9 mouse cellular contexts compared by ENCODE assay signal in the genomic region with DNA sequence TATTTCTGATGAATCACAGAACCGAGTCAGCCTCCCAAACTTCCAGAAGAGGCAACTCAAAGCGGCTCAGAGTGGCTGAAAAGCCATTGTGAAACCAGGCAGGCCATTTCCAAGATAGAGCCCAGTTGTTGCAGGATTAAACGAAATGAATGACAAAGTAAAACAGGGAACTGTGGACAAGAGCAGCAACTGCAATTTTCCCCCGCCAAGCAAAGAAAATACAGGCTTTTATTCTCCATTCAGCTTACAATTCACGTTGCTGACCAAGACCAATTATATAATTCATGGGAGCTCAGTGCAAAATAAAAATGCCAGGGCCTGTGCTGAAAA. TPM values are rescaled to one million over a fixed set of nuclear protein-coding genes. Genes with fewer than 3 reads are reported as not detected.
DNase-seq lines count a peak whose midpoint lies in the region; ATAC-seq and TF ChIP-seq lines count a peak whose summit lies in the region.
"Had no signal": no experiment of that assay in that cellular context is flagged by ENCODE, and none has a peak within 500 bp of the region (broad histone marks: within the 10 kb centered on the region; RNA-seq: fewer than 3 reads in every experiment).

No protein-coding gene starts in this region.

- H3K9ac ChIP-seq in forebrain, embryonic 16.5 days (replicated peaks; ENCODE audit: low read depth, low read length) = no peak overlapping the region

- H3K4me3 ChIP-seq in forebrain, embryonic 16.5 days (replicated peaks; ENCODE audit: low read length) = peak overlapping the region; percentile 36
- no peak overlapping the region for H3K4me3 ChIP-seq in kidney, adult 2 months (ENCODE audit: insufficient read depth, low read depth, low read length)

- peak overlapping the region; percentile 16; the same call in 1 of the 2 replicates for H3K27ac ChIP-seq in forebrain, embryonic 16.5 days (ENCODE audit: low read length)
- peak overlapping the region; percentile 43 for H3K27ac ChIP-seq in kidney, adult 2 months (ENCODE audit: insufficient read depth, low read depth, low read length)

- peak; percentile 6 for DNase-seq in gastrocnemius, adult 18-20 months (ENCODE audit: low spot score)
- DNase-seq in gastrocnemius, postnatal 10 days = no peak
- peak; percentile 38 for DNase-seq in adipocyte (ENCODE audit: low spot score)
- DNase-seq in kidney, adult 2 months = peak; percentile 10
- peak; percentile 35 for DNase-seq in lung, postnatal 10 days
- no peak for DNase-seq in B cell, adult 2 months
- no peak for DNase-seq in natural killer cell, adult 2 months (ENCODE audit: low spot score in 2 of 2)

- H3K36me3 ChIP-seq in forebrain, embryonic 16.5 days (ENCODE audit: control insufficient read depth, insufficient read depth) = 0 out of 2 replicates have a peak, but pooled peaks cover under 1% of the 10 kb centered on the region
- no peaks in the 10 kb centered on the region for H3K36me3 ChIP-seq in kidney, adult 2 months (ENCODE audit: control insufficient read depth, insufficient read depth, low read length)

- H3K9me3 ChIP-seq in forebrain, embryonic 16.5 days (ENCODE audit: control insufficient read depth, low read length) = no peaks in the 10 kb centered on the region

- TF ChIP-seq POLR2A in kidney, adult 2 months (IDR thresholded peaks at IDR 0.05; ENCODE audit: low read depth, low read length) = no peak

- H3K27me3 ChIP-seq in forebrain, embryonic 16.5 days (replicated peaks; ENCODE audit: control insufficient read depth, insufficient read depth, low read length) = no peaks in the 10 kb centered on the region
- no peaks in the 10 kb centered on the region for H3K27me3 ChIP-seq in kidney, adult 2 months (replicated peaks; ENCODE audit: control insufficient read depth, insufficient read depth, low read length)

- peak overlapping the region; percentile 54 for H3K4me2 ChIP-seq in forebrain, embryonic 16.5 days (ENCODE audit: low read length)

- peaks cover 15% of the 10 kb centered on the region for H3K4me1 ChIP-seq in forebrain, embryonic 16.5 days (replicated peaks; ENCODE audit: control insufficient read depth, insufficient read depth, low read length)
- no peaks in the 10 kb centered on the region for H3K4me1 ChIP-seq in kidney, adult 2 months (ENCODE audit: control insufficient read depth, insufficient read depth, low read length)

- 3% methylated on average over 5 of the region's 5 CpGs for WGBS in forebrain, embryonic 16.5 days
- 29% methylated on average over 5 of the region's 5 CpGs for WGBS in kidney, adult 2 months

- peak; percentile 42 for ATAC-seq in forebrain, embryonic 16.5 days

- no peak for TF ChIP-seq CTCF in kidney, adult 2 months (conservative IDR thresholded peaks at IDR 0.05; ENCODE audit: insufficient read depth, insufficient read length, low read depth, low read length)

RNA-seq across cellular contexts. Expression of gene Lix1, which starts 46.9 kb away (rescaled TPM):
- under 1 TPM; 0.43 to 0.64 TPM for total RNA-seq in gastrocnemius, adult 18-20 months (2021)
- total RNA-seq in gastrocnemius, postnatal 10 days (2021) = 1 to 10 TPM; 2.9 to 3.5 TPM
- polyA plus RNA-seq in forebrain, embryonic 16.5 days (2015; fragmentation: Nextera tagmentation; extraction: Ambion mirVana) = 30.5 and 33.3 TPM in 2 replicates
- 0.94 and 1.0 TPM in 2 replicates for polyA plus RNA-seq in kidney, adult 2 months (2012; rRNA removed)
- total RNA-seq: MEL had no signal

Comparison
In these comparisons a context has a peak if more than half of its experiments do, and no peak if none do; other contexts are left out.
1. DNase-seq: peak in gastrocnemius, adult 18-20 months (single experiment), adipocyte (single experiment), kidney, adult 2 months (single experiment) and lung, postnatal 10 days (single experiment); none in gastrocnemius, postnatal 10 days (single experiment), B cell, adult 2 months (0 of 2) and natural killer cell, adult 2 months (0 of 2).